Mouse (Mus musculus) adipocyte (in vitro differentiated cells): ENCODE results near the gene Jmjd1c.
A peak's percentile ranks its signal among the peaks of the same experiment; 100 is the strongest.

Source experiments
- DNase-seq: peaks from one replicate; pipeline ENCODE4 v3.0.0-alpha.2; 2016; ENCODE audit warnings: low spot score

Jmjd1c gene

GRCm38 (mm10) chr10:67095798-67096620 is at the start of gene Jmjd1c:
Gene Jmjd1c (plus strand): TSS chr10:67096125.
- DNase-seq: peak; percentile 46

- DNase-seq: peak; percentile 57
Observed at GRCm38 (mm10) chr10:67047712-67048645, 47.9 kb upstream of the Jmjd1c start.

GRCm38 (mm10) chr10:67048871-67049615 is 46.9 kb upstream of the Jmjd1c start:
- DNase-seq: no peak

- no peak for DNase-seq
Observed at GRCm38 (mm10) chr10:67049621-67050020, 46.3 kb upstream of the Jmjd1c start.

GRCm38 (mm10) chr10:67050766-67051165 is 45.2 kb upstream of the Jmjd1c start:
- DNase-seq: peak; percentile 52

- no peak for DNase-seq
Observed at GRCm38 (mm10) chr10:67051466-67051865, 44.5 kb upstream of the Jmjd1c start.

GRCm38 (mm10) chr10:67052429-67052828 is 43.5 kb upstream of the Jmjd1c start:
- peak; percentile 33 for DNase-seq

GRCm38 (mm10) chr10:67053475-67053874 is 42.5 kb upstream of the Jmjd1c start:
- peak; percentile 52 for DNase-seq

- no peak for DNase-seq
Observed at GRCm38 (mm10) chr10:67055867-67056856, 39.8 kb upstream of the Jmjd1c start.

GRCm38 (mm10) chr10:67057208-67057607 is 38.7 kb upstream of the Jmjd1c start:
- DNase-seq: no peak

- DNase-seq: no peak
Observed at GRCm38 (mm10) chr10:67057696-67058095, 38.2 kb upstream of the Jmjd1c start.

- DNase-seq: peak; percentile 76
Observed at GRCm38 (mm10) chr10:67058297-67058696, 37.6 kb upstream of the Jmjd1c start.

- DNase-seq: no peak
Observed at GRCm38 (mm10) chr10:67058702-67059101, 37.2 kb upstream of the Jmjd1c start.

GRCm38 (mm10) chr10:67061367-67061801 is 34.5 kb upstream of the Jmjd1c start:
- DNase-seq: no peak

GRCm38 (mm10) chr10:67061823-67062222 is 34.1 kb upstream of the Jmjd1c start:
- no peak for DNase-seq

GRCm38 (mm10) chr10:67065277-67065887 is 30.5 kb upstream of the Jmjd1c start:
- no peak for DNase-seq

- no peak for DNase-seq
Observed at GRCm38 (mm10) chr10:67065927-67066326, 30.0 kb upstream of the Jmjd1c start.

GRCm38 (mm10) chr10:67066421-67066820 is 29.5 kb upstream of the Jmjd1c start:
- no peak for DNase-seq

- DNase-seq: no peak
Observed at GRCm38 (mm10) chr10:67069013-67069412, 26.9 kb upstream of the Jmjd1c start.

GRCm38 (mm10) chr10:67071389-67071788 is 24.5 kb upstream of the Jmjd1c start:
- no peak for DNase-seq
